Mouse (Mus musculus) erythroblast, embryonic 14.5 days (primary cell): ENCODE measurements around the gene Ube4b.

Source experiments
- GATA1 ChIP-seq: IDR thresholded peaks from 2 replicates; pipeline ENCODE4 v1.6.1; 2012; ENCODE audit warnings: low read length, inconsistent platforms, mixed read lengths
- TAL1 ChIP-seq: IDR thresholded peaks from 3 replicates; pipeline ENCODE4 v1.6.1; 2012; ENCODE audit warnings: low read length, inconsistent platforms, mixed read lengths

DNA sequence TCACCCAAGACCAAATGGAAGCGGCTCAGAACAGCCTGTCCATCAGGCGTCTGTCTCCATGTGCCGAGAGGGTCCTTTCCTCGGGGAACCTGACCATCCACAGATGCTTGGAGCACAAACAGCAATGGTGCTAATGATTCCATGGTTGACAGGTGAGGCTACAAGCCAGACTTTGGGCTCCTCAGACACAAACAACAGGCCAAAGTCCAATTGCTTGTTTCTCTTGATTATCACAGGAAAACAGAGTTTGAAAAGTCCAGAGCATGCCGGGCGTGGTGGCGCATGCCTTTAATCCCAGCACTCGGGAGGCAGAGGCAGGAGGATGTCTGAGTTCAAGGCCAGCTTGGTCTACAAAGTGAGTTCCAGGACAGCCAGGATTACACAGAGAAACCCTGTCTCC is 71.9 kb downstream of the Ube4b start:
- TF ChIP-seq GATA1 (no peak), TAL1 (no peak)
